Mouse (Mus musculus) hindbrain, embryonic 13.5 days (tissue): ENCODE measurements around the gene Ngdn. TPM values are rescaled to one million over a fixed set of nuclear protein-coding genes. Genes with fewer than 3 reads are reported as not detected.
"Not testable (repeated sequence)": the region's sequence is repeated elsewhere in the genome, so short reads cannot be mapped to it uniquely, and the experiment has no call there.

Source experiments
- ATAC-seq: fragments of 200-750 bp; cut with Nextera tagmentation; 2 replicates; pipeline ENCODE4 v1.8.0; 2017; ENCODE audit warnings: moderate TSS enrichment; ENCODE audit not compliant: low FRiP score
- H3K27ac ChIP-seq: fragments of 300-500 bp; sonication (generic); 2 replicates; pipeline ENCODE4 v1.5.1; 2015; ENCODE audit warnings: inconsistent platforms, mild to moderate bottlenecking, moderate library complexity
- H3K27me3 ChIP-seq: fragments of 300-500 bp; sonication (generic); 2 replicates; pipeline ENCODE4 v1.6.1; 2015; ENCODE audit warnings: mild to moderate bottlenecking, inconsistent platforms
- H3K36me3 ChIP-seq: fragments of 300-500 bp; sonication (generic); 2 replicates; pipeline ENCODE4 v1.6.1; 2015; ENCODE audit warnings: mild to moderate bottlenecking, inconsistent platforms
- H3K4me1 ChIP-seq: fragments of 300-500 bp; sonication (generic); replicated peaks from 2 replicates; pipeline ENCODE4 v1.6.1; 2015; ENCODE audit warnings: inconsistent platforms
- H3K4me2 ChIP-seq: fragments of 300-500 bp; sonication (generic); 2 replicates; pipeline ENCODE4 v1.6.1; 2015; ENCODE audit warnings: inconsistent platforms, mild to moderate bottlenecking, moderate library complexity
- H3K4me3 ChIP-seq: fragments of 300-500 bp; sonication (generic); 2 replicates; pipeline ENCODE4 v1.5.1; 2015; ENCODE audit warnings: mild to moderate bottlenecking, inconsistent platforms
- H3K9ac ChIP-seq: fragments of 300-500 bp; sonication (generic); 2 replicates; pipeline ENCODE4 v1.6.1; 2015; ENCODE audit warnings: mild to moderate bottlenecking, inconsistent platforms
- H3K9me3 ChIP-seq: fragments of 300-500 bp; sonication (generic); 2 replicates; pipeline ENCODE4 v1.6.1; 2016; ENCODE audit warnings: inconsistent platforms
- WGBS: fragments of 180-500 bp; shearing (Covaris S2); methylation state at CpG from one replicate; pipeline ENCODE4 v1.1.7; 2015; 5-methylcytosine and 5-hydroxymethylcytosine counted together
- polyA plus RNA-seq: library from polyadenylated mRNA; unstranded; fragments of >200 nt; fragmentation: Nextera tagmentation; extraction: Ambion mirVana; gene quantifications from 2 replicates; pipeline ENCODE4 v1.2.1, GENCODE M21; 2015

Ngdn gene
- polyA plus RNA-seq, 1 experiment from 2014 or later, result 53.7 TPM

DNA sequence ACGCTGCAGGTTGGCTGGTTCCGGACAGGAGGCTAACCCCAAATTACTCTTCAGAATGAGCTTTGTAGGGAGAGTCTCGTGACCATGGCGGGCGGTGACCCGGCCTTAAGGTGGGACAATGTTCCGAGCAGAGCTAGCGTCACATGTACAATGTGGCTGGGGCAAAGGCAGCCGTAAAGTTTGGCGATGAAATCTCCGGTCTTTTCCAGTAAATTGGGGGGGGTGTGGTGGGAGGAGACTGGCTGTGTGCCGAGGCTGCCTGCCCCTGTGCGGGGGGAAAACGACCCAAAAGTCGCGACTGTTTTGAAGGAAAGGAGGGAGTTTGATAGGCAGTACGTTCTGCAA is 485 bp downstream of the Ngdn start:
- Histone ChIP-seq H3K9me3 (no peaks in the 10 kb centered on the region), H3K4me2 (peak overlapping the region; percentile 73), H3K27me3 (no peaks in the 10 kb centered on the region), H3K9ac (peak overlapping the region; percentile 79), H3K4me3 (peak overlapping the region; percentile 68), H3K27ac (peak overlapping the region; percentile 71), H3K4me1 (peaks cover 13% of the 10 kb centered on the region; the same call in 1 of the 2 replicates), H3K36me3 (peaks cover 23% of the 10 kb centered on the region)
- no peak for ATAC-seq
- 1% methylated on average over 17 of the region's 17 CpGs for WGBS

DNA sequence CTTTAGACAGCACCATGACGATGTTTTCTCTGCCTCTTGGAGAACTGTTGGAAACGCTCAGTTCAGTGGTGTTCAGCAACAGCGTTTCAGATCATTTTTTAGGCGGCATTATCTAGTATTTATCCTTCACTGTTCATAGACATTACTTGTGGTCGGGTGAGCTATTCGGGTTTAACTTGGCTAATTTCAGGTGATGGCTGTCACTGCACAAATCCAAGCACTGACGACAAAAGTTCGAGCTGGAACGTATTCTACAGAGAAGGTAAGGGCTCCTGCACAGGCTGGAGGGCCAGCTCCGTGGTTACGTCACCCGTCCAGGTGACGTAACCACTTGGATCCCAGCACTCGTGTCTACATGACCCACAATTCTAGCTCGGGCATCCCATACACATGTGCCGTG is 1.6 kb downstream of the Ngdn start:
- Histone ChIP-seq H3K27me3 (no peaks in the 10 kb centered on the region), H3K9me3 (no peaks in the 10 kb centered on the region), H3K36me3 (peaks cover 34% of the 10 kb centered on the region), H3K27ac (no peak overlapping the region), H3K9ac (0 out of 2 replicates have a peak overlapping the region, but pooled peaks have one; percentile 16), H3K4me3 (no peak overlapping the region), H3K4me1 (peaks cover 13% of the 10 kb centered on the region; the same call in 1 of the 2 replicates), H3K4me2 (no peak overlapping the region)
- no peak for ATAC-seq
- WGBS, result 94% methylated on average over 16 of the region's 16 CpGs

GRCm38 (mm10) chr14:55020394-55020793 is 5.1 kb downstream of the Ngdn start:
- Histone ChIP-seq H3K4me1 (peaks cover 11% of the 10 kb centered on the region; the same call in 1 of the 2 replicates), H3K27ac (no peak overlapping the region), H3K27me3 (0 out of 2 replicates have a peak, but pooled peaks cover 5% of the 10 kb centered on the region), H3K9ac (no peak overlapping the region), H3K4me2 (no peak overlapping the region), H3K4me3 (no peak overlapping the region), H3K36me3 (peaks cover 63% of the 10 kb centered on the region), H3K9me3 (no peaks in the 10 kb centered on the region)
- no peak for ATAC-seq
- 31% methylated on average over 9 of the region's 9 CpGs for WGBS

GRCm38 (mm10) chr14:55023011-55023410 is 7.8 kb downstream of the Ngdn start:
- WGBS, result 92% methylated on average over 15 of the region's 15 CpGs
- no peak for ATAC-seq
- H3K4me1 ChIP-seq, result peaks cover 13% of the 10 kb centered on the region
- no peak overlapping the region for H3K4me2 ChIP-seq
- no peak overlapping the region for H3K27ac ChIP-seq
- no peaks in the 10 kb centered on the region for H3K9me3 ChIP-seq
- H3K36me3 ChIP-seq, result peaks cover 56% of the 10 kb centered on the region
- no peak overlapping the region for H3K4me3 ChIP-seq
- peaks cover 12% of the 10 kb centered on the region for H3K27me3 ChIP-seq
- H3K9ac ChIP-seq, result no peak overlapping the region

DNA sequence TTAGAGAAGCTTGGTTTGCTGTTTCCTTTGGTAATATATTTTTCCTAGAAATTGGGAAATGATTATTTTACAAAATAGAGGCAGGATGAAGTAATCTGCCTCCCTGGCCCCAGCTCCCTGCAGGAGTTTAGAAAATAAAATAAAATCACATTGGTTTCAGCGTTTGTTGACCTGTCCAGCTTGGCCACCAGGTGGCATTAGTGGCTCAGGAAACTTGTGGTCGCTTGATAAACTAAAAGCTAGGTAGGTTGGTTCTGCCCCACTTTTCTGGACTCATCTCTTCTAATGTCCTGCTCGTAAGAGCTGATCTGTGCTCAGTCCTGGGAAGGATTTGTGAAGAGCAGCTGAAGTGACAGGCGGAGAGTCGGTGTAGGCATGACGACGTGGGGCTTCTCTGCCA is 9.0 kb downstream of the Ngdn start:
- ATAC-seq, result no peak
- WGBS, result 64% methylated on average over 7 of the region's 7 CpGs

DNA sequence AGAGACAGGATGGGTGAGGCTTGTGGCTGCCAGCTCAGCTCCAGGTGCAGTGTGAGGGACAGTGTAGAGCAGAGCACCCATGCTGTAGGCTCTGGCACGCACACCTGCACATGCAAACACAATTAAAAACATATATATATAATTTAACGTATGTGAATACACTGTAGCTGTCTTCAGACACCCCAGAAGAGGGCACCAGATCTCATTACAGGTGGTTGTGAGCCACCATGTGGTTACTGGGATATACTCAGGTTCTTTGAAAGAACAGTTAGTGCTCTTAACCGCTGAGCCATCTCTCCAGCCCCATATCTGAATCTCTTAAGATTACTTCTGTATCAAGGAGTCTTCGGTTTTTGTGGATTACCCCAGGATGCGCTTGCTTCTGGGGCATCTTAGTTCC is 10.3 kb downstream of the Ngdn start:
- Histone ChIP-seq H3K9me3 (no peaks in the 10 kb centered on the region), H3K27me3 (peaks cover 12% of the 10 kb centered on the region), H3K9ac (no peak overlapping the region), H3K4me3 (no peak overlapping the region), H3K27ac (no peak overlapping the region), H3K36me3 (peaks cover 46% of the 10 kb centered on the region), H3K4me1 (peaks cover 36% of the 10 kb centered on the region), H3K4me2 (no peak overlapping the region)
- ATAC-seq, result no peak
- 78% methylated on average over 5 of the region's 5 CpGs for WGBS

More for the DNA sequence above, 9.0 kb downstream of the Ngdn start:
- no peak overlapping the region for H3K4me3 ChIP-seq
- H3K27me3 ChIP-seq, result peaks cover 12% of the 10 kb centered on the region
- no peak overlapping the region for H3K27ac ChIP-seq
- peaks cover 51% of the 10 kb centered on the region for H3K36me3 ChIP-seq
- no peak overlapping the region for H3K9ac ChIP-seq
- peaks cover 25% of the 10 kb centered on the region for H3K4me1 ChIP-seq
- no peaks in the 10 kb centered on the region for H3K9me3 ChIP-seq
- no peak overlapping the region for H3K4me2 ChIP-seq

DNA sequence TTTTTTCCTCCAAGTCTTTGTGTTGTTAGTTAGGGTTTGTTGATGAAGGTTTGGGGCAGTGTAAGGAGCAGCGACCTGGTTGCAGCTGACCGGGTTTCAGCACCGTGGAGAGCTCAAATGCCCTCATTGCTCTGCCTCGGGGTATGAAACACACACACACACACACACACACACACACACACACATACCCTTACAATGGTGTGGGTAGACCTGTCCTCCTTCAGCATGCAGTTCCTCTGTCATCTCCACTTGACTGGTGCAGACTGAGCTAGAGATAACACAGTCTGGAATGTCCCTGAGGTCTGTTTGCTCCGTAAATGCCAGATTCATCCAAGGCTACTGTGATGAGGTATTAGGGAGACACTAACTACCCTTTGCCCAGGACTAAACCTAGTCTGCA is 12.0 kb downstream of the Ngdn start:
- Histone ChIP-seq H3K4me2 (peak overlapping the region; percentile 19; the same call in 1 of the 2 replicates), H3K9me3 (no peaks in the 10 kb centered on the region), H3K27ac (peak overlapping the region; percentile 96), H3K9ac (peak overlapping the region; percentile 58; the same call in 1 of the 2 replicates), H3K36me3 (peaks cover 29% of the 10 kb centered on the region), H3K27me3 (peaks cover 12% of the 10 kb centered on the region), H3K4me1 (peaks cover 44% of the 10 kb centered on the region), H3K4me3 (no peak overlapping the region)
- ATAC-seq, result 0 out of 2 replicates have a peak, but pooled peaks have one; percentile 4
- 9% methylated on average over 5 of the region's 5 CpGs for WGBS

DNA sequence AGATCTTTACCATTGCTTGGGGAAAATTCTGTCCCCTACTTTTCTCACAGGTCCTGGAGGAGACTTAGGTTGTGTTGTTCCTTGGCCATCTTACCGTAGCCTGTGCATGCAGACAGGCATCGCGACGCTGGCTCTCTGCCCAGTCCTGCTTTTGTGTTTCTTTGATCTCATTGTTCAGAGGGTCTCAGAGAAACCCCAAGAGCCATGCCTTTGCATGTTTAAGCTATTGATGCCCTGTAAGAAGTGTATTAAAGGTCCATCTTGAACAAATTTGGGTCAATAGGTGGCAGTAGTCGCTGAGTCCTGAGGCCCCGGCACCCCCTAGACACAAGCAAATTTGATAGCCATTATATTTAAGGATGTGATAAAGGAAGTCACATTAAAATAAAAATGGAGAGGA is 12.4 kb downstream of the Ngdn start:
- peaks cover 12% of the 10 kb centered on the region for H3K27me3 ChIP-seq
- H3K36me3 ChIP-seq, result peaks cover 25% of the 10 kb centered on the region
- 4% methylated on average over 6 of the region's 6 CpGs for WGBS
- peak overlapping the region; percentile 19 for H3K4me2 ChIP-seq
- H3K27ac ChIP-seq, result peak overlapping the region; percentile 96
- H3K9me3 ChIP-seq, result no peaks in the 10 kb centered on the region
- H3K4me3 ChIP-seq, result no peak overlapping the region
- ATAC-seq, result peak; percentile 26; the same call in 1 of the 2 replicates
- peaks cover 47% of the 10 kb centered on the region for H3K4me1 ChIP-seq
- H3K9ac ChIP-seq, result peak overlapping the region; percentile 58

DNA sequence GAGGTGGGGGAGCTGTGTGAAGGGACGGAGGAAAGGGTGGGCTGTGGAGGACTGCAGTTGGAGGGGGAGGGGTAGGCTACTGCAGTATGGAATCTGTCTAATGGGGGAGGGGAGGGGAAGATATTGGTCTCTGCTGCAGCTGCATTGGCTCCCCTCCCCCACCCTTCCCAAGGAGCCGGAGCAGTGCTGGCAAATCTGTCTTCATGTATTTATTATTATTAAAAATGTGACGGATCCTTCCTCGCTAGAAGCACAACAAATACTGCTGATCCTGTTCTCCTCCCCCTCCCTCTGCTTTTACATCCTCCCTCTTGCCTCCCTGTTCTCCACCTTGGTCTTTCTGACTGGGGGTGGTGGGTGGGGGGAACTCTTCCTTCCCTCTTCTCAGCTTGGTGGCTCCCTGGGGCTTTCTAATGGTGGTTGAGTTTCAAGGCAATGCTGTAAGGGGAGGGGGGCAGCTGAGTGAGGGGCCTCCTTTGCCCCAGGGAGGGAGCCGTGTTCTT is 13.1 kb downstream of the Ngdn start:
- Histone ChIP-seq H3K4me1 (peaks cover 55% of the 10 kb centered on the region), H3K4me2 (peak overlapping the region; percentile 44), H3K27ac (peak overlapping the region; percentile 96), H3K9me3 (no peaks in the 10 kb centered on the region), H3K4me3 (peak overlapping the region; percentile 4; the same call in 1 of the 2 replicates), H3K9ac (peak overlapping the region; percentile 62), H3K36me3 (peaks cover 18% of the 10 kb centered on the region), H3K27me3 (peaks cover 12% of the 10 kb centered on the region)
- 8% methylated on average over 4 of the region's 5 CpGs for WGBS
- peak; percentile 80 for ATAC-seq

- no peaks in the 10 kb centered on the region for H3K9me3 ChIP-seq
- peaks cover 12% of the 10 kb centered on the region for H3K27me3 ChIP-seq
- WGBS, result 4% methylated on average over 11 of the region's 11 CpGs
- H3K9ac ChIP-seq, result peak overlapping the region; percentile 62
- H3K27ac ChIP-seq, result peak overlapping the region; percentile 96
- peaks cover 11% of the 10 kb centered on the region for H3K36me3 ChIP-seq
- peak overlapping the region; percentile 44 for H3K4me2 ChIP-seq
- peak; percentile 34 for ATAC-seq
- no peak overlapping the region for H3K4me3 ChIP-seq
- H3K4me1 ChIP-seq, result peaks cover 56% of the 10 kb centered on the region
Measured at GRCm38 (mm10) chr14:55029034-55029698, 13.9 kb downstream of the Ngdn start.

DNA sequence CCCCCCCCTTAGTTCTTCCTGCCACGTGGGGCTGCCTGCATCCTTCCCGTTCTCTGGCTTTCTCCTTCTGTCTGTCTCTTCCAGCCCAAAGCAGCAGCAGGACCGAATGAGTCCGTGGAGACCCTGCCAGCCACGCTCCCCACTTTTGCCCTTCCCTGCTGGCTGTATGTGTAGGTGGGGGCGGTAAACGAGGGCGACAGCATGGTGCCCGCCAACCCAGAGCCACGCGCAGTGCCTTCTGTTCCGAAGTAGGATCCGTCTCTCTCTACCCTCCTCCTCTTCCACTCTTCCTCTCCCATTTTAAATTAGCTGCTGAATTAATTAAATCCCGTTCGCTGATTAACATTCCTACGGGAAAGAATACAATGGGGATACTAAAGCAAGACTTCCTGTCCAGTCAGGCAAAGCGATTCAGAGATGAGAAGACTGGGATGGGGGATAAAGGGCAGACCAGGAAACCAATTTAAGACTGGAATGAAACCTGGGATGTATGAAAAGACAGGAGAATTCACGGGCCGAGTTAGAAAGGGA is 17.5 kb downstream of the Ngdn start:
- Histone ChIP-seq H3K4me1 (peaks cover 45% of the 10 kb centered on the region), H3K9ac (peak overlapping the region; percentile 43; the same call in 1 of the 2 replicates), H3K4me3 (no peak overlapping the region), H3K27ac (peak overlapping the region; percentile 84), H3K4me2 (peak overlapping the region; percentile 33), H3K27me3 (no peaks in the 10 kb centered on the region), H3K36me3 (no peaks in the 10 kb centered on the region), H3K9me3 (no peaks in the 10 kb centered on the region)
- WGBS, result 26% methylated on average over 19 of the region's 19 CpGs
- no peak for ATAC-seq

GRCm38 (mm10) chr14:55043694-55044093 is 28.4 kb downstream of the Ngdn start:
- H3K9me3 ChIP-seq, H3K27ac ChIP-seq, H3K4me2 ChIP-seq, H3K9ac ChIP-seq, ATAC-seq, H3K4me3 ChIP-seq, H3K4me1 ChIP-seq, H3K36me3 ChIP-seq, H3K27me3 ChIP-seq: not testable (repeated sequence)
- 86% methylated on average over 1 of the region's 2 CpGs for WGBS
